ENCODE assay signal across 18 mouse cellular contexts in genomic region chr3:127265732-127266131, GRCm38 (mm10).
DNase-seq lines count a peak whose midpoint lies in the region; ATAC-seq and TF ChIP-seq lines count a peak whose summit lies in the region.
"Had no signal": no experiment of that assay in that cellular context is flagged by ENCODE, and none has a peak within 500 bp of the region (broad histone marks: within the 10 kb centered on the region; RNA-seq: fewer than 3 reads in every experiment).

No protein-coding gene starts in this region.

- no peak for DNase-seq in frontal cortex, postnatal 14 days (ENCODE audit: low spot score in 2 of 2)
- DNase-seq in left cerebral cortex, adult 2 months (ENCODE audit: extremely low spot score in 1 of 2, low spot score in 2 of 2): no peak
- no peak for DNase-seq in left cerebral cortex, adult 18-20 months (ENCODE audit: low spot score in 2 of 2)
- peak; percentile 29 to 53 for DNase-seq in right cerebral cortex, adult 2 months (ENCODE audit: low spot score in 2 of 2)
- no peak for DNase-seq in right cerebral cortex, postnatal 10 days (ENCODE audit: low spot score in 2 of 2)
- DNase-seq in thymus, postnatal 4 days: no peak
- DNase-seq: adrenal gland, adult 8-10 months; cerebellum, adult 11-12 months; gastrocnemius, adult 2 months; heart, adult 11 months; heart, postnatal 4 days; lung, embryonic 14.5 days; thymus, postnatal 36 days had no signal

- ATAC-seq in frontal cortex, adult (ENCODE audit: low TSS enrichment): peak; percentile 64
- ATAC-seq: intestine, embryonic 15.5 days; liver, embryonic 12.5 days had no signal

- H3K4me3 ChIP-seq in left cerebral cortex, adult 2 months: no peak overlapping the region
- H3K4me3 ChIP-seq: erythroblast, embryonic 14.5 days; gastrocnemius, adult 2 months; intestine, embryonic 15.5 days; kidney, embryonic 15.5 days; liver, embryonic 12.5 days had no signal

- intact Hi-C loops in left cerebral cortex, adult 2 months (cut with DNase I): loop anchor here (2.0 kb wide), 1 partner anchor 27 kb away; no protein-coding TSS in a partner anchor

- TF ChIP-seq CTCF in left cerebral cortex, adult 2 months (IDR thresholded peaks at IDR 0.05): no peak

- H3K27ac ChIP-seq in left cerebral cortex, adult 2 months: peak overlapping the region; percentile 67
- H3K27ac ChIP-seq: gastrocnemius, adult 2 months; intestine, embryonic 15.5 days; kidney, embryonic 15.5 days; liver, embryonic 12.5 days had no signal

Comparison
In these comparisons a context has a peak if more than half of its experiments do, and no peak if none do; other contexts are left out.
1. DNase-seq: peak in right cerebral cortex, adult 2 months (2 of 2); none in frontal cortex, postnatal 14 days (0 of 2), left cerebral cortex, adult 2 months (0 of 2), left cerebral cortex, adult 18-20 months (0 of 2), right cerebral cortex, postnatal 10 days (0 of 2) and thymus, postnatal 4 days (single experiment).